Mouse (Mus musculus) liver, embryonic 14.5 days (tissue): ENCODE results near the gene B3gnt2.

Source experiments
- CTCF ChIP-seq: IDR thresholded peaks from 2 replicates; pipeline ENCODE4 v1.5.1; 2016; ENCODE audit warnings: antibody characterized with exemption, low read depth, control low read depth
- EP300 ChIP-seq: IDR thresholded peaks from 2 replicates; pipeline ENCODE4 v1.6.1; 2016; ENCODE audit warnings: antibody characterized with exemption, low read depth

GRCm38 (mm10) chr11:22811413-22811812, 49.3 kb downstream of the B3gnt2 start:
- TF ChIP-seq EP300 = no peak
- TF ChIP-seq CTCF = no peak
